ENCODE assay signal across 8 mouse cellular contexts in the genomic region with DNA sequence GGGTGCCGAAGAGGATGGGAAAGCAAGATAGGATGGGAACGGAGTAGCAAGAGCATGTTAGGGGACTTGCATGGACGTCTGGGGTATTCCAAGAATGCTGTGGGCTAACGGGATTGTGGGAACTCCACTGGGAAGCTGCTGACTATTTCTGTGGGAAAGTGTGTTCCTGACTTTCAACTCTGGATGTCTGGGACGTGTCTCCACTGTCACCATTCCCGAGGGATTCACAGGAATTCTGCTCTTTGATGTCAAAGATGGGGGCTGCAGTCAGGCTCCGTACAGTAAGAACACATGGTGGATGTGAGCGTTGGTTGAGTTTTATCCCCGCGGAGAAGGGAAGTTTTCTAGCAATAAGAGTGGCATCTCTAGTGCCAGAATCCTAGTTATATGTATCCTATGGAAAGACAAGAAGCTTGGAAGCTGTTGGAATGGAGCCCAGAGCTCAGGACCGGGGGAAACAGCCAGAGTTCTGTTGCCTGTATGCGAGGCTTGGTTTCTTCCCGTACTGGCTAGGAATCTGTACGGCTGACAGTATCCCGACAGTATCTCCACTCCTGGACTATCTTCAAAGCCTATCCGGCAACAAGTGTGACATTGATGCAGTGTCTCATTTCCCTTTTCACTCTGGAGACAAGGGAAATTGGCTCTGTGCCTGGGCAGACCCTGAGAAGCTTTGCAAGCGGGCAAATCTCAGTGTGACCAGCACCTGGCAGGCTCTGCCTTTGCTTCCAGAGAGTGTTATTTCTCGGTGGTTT. TPM values are rescaled to one million over a fixed set of nuclear protein-coding genes. Genes with fewer than 3 reads are reported as not detected.
DNase-seq lines count a peak whose midpoint lies in the region; ATAC-seq and TF ChIP-seq lines count a peak whose summit lies in the region.

No protein-coding gene starts in this region.

- H3K4me3 ChIP-seq in bone marrow macrophage, adult 2 months (ENCODE audit: insufficient read depth, low read length), result no peak overlapping the region
- peak overlapping the region; percentile 1 to 6; a peak in 3 of 4 replicates for H3K4me3 ChIP-seq in heart, embryonic 14.5 days (ENCODE audit: control insufficient read depth in 1 of 2, insufficient read depth in 1 of 2, low read depth in 1 of 2, low read length in 2 of 2)

- H3K4me2 ChIP-seq in heart, embryonic 14.5 days (ENCODE audit: low read length), result peak overlapping the region; percentile 63

- peak overlapping the region; percentile 42 for H3K9ac ChIP-seq in heart, embryonic 14.5 days (ENCODE audit: low read length)

- peak overlapping the region; percentile 22 for H3K27ac ChIP-seq in bone marrow macrophage, adult 2 months (ENCODE audit: insufficient read depth, low read depth, low read length)
- peak overlapping the region; percentile 64 to 76 for H3K27ac ChIP-seq in heart, embryonic 14.5 days (replicated peaks in 1 of 2; ENCODE audit: control insufficient read depth in 1 of 2, insufficient read depth in 1 of 2, low read depth in 2 of 2, low read length in 2 of 2)

- no peak for TF ChIP-seq CTCF in bone marrow macrophage, adult 2 months (IDR thresholded peaks at IDR 0.05; ENCODE audit: low read depth, low read length)

- peak; percentile 76 for ATAC-seq in heart, embryonic 14.5 days (ENCODE audit: insufficient number of reproducible peaks, insufficient read depth, low FRiP score, low read depth)
- no peak for ATAC-seq in inflammation-experienced regulatory T-cells, adult 6 months

- peaks cover 40% of the 10 kb centered on the region for H3K4me1 ChIP-seq in bone marrow macrophage, adult 2 months (ENCODE audit: control insufficient read depth, insufficient read depth, low read length)
- peaks cover 18 to 29% of the 10 kb centered on the region in 2 experiments for H3K4me1 ChIP-seq in heart, embryonic 14.5 days (ENCODE audit: control insufficient read depth in 2 of 2, insufficient read depth in 2 of 2, low read length in 2 of 2)

- TF ChIP-seq POLR2A in bone marrow macrophage, adult 2 months (IDR thresholded peaks at IDR 0.05; ENCODE audit: borderline replicate concordance, low read depth, low read length), result no peak

- WGBS in heart, embryonic 14.5 days, result 4% methylated on average over 18 of the region's 18 CpGs

- no peaks in the 10 kb centered on the region for H3K36me3 ChIP-seq in heart, embryonic 14.5 days (ENCODE audit: control insufficient read depth, insufficient read depth, low read length)

- H3K27me3 ChIP-seq in heart, embryonic 14.5 days (ENCODE audit: control insufficient read depth, insufficient read depth, low read length), result no peaks in the 10 kb centered on the region

- no peaks in the 10 kb centered on the region for H3K9me3 ChIP-seq in heart, embryonic 14.5 days (ENCODE audit: control insufficient read depth, low read length)

- DNase-seq in layer of hippocampus, postnatal 10 days (ENCODE audit: low spot score in 2 of 2), result peak; percentile 39 to 53
- no peak for DNase-seq in layer of hippocampus, postnatal 25 days (ENCODE audit: extremely low spot score in 1 of 2, low spot score in 1 of 2)
- DNase-seq in kidney, postnatal 36 days, result peak; percentile 69 to 74
- DNase-seq in urinary bladder, adult 2 months (ENCODE audit: low spot score), result no peak
- DNase-seq in adipocyte (ENCODE audit: low spot score), result no peak

RNA-seq across cellular contexts. Expression of a gene that starts 44.2 kb away (rescaled TPM):
- total RNA-seq in layer of hippocampus, postnatal 10 days (2021), result 10 to 100 TPM; 45.9 to 47.1 TPM
- total RNA-seq in layer of hippocampus, postnatal 25 days (2021), result 10 to 100 TPM; 52.6 to 58.2 TPM
- 41.3 and 46.1 TPM in 2 replicates for polyA plus RNA-seq in bone marrow macrophage, adult 2 months (2012; ENCODE audit: insufficient read depth, insufficient read length, missing spikeins)
- polyA plus RNA-seq in heart, embryonic 14.5 days (2014; fragmentation: Nextera tagmentation; extraction: Ambion mirVana), result 11.3 and 11.6 TPM in 2 replicates
- 32.5 and 38.1 TPM in 2 replicates for polyA plus RNA-seq in urinary bladder, adult 2 months (2012; rRNA removed)
- polyA plus RNA-seq in inflammation-experienced regulatory T-cells, adult 6 months (2017; shearing (Covaris generic)), result 10 to 100 TPM; 38.6 to 41.5 (median 39.2) TPM

Comparison
In these comparisons a context has a peak if more than half of its experiments do, and no peak if none do; other contexts are left out.
1. DNase-seq: peak in layer of hippocampus, postnatal 10 days (2 of 2) and kidney, postnatal 36 days (2 of 2); none in layer of hippocampus, postnatal 25 days (0 of 2), urinary bladder, adult 2 months (single experiment) and adipocyte (single experiment).